Mouse (Mus musculus) effector memory CD4-positive, alpha-beta T cell, adult 5 months (primary cell): ENCODE measurements around the gene Sp7. TPM values are rescaled to one million over a fixed set of nuclear protein-coding genes. Genes with fewer than 3 reads are reported as not detected.

Experiments used
- polyA plus RNA-seq: library from polyadenylated mRNA; unstranded; fragments of 100-300 nt; shearing (Covaris generic); gene quantifications from one replicate; pipeline ENCODE4 v1.2.1, GENCODE M21; 2017

The Sp7 gene
- polyA plus RNA-seq, result not detected

GRCm38 (mm10) chr15:102366733-102367344, at the start of gene Sp7:
Gene Sp7 (minus strand): TSS chr15:102367182.

GRCm38 (mm10) chr15:102405489-102406195, 38.7 kb upstream of the Sp7 start, which contains the start of gene Sp1:
Gene Sp1 (plus strand): TSS chr15:102406143.

GRCm38 (mm10) chr15:102350138-102350941, 16.6 kb downstream of the Sp7 start, which contains the start of gene Aaas:
Gene Aaas (minus strand): TSS chr15:102350771.

GRCm38 (mm10) chr15:102331610-102332015, 35.4 kb downstream of the Sp7 start, which contains the start of gene Myg1:
Gene Myg1 (plus strand): TSS chr15:102331709.

GRCm38 (mm10) chr15:102326022-102326576, 40.9 kb downstream of the Sp7 start, which contains the start of gene Pfdn5:
Gene Pfdn5 (plus strand): TSS chr15:102326116.

Other genes starting within 250 kb of the Sp7 start
- gene Spryd3, start 230.9 kb downstream of the Sp7 start, polyA plus RNA-seq, result 42.3 TPM
- gene Igfbp6, start 222.8 kb downstream of the Sp7 start, polyA plus RNA-seq, result 0.56 TPM
- 6.2 TPM for gene Soat2, start 216.7 kb downstream of the Sp7 start, polyA plus RNA-seq
- gene Zfp740, start 163.9 kb downstream of the Sp7 start, polyA plus RNA-seq, result 93.1 TPM
- gene Csad, start 162.5 kb downstream of the Sp7 start, polyA plus RNA-seq, result 9.2 TPM
- 974 TPM for gene Itgb7, start 135.2 kb downstream of the Sp7 start, polyA plus RNA-seq
- 25.5 TPM for gene Rarg, start 109.7 kb downstream of the Sp7 start, polyA plus RNA-seq
- gene Gm9918, start 96.6 kb downstream of the Sp7 start, polyA plus RNA-seq, result not detected
- gene Mfsd5, start 87.7 kb downstream of the Sp7 start, polyA plus RNA-seq, result 36.3 TPM
- 0.50 TPM for gene Espl1, start 70.9 kb downstream of the Sp7 start, polyA plus RNA-seq
- gene Pfdn5, start 41.1 kb downstream of the Sp7 start, polyA plus RNA-seq, result 472 TPM
- 43.2 TPM for gene Myg1, start 35.5 kb downstream of the Sp7 start, polyA plus RNA-seq
- 37.0 TPM for gene Aaas, start 16.4 kb downstream of the Sp7 start, polyA plus RNA-seq
- gene Sp1, start 39.0 kb upstream of the Sp7 start, polyA plus RNA-seq, result 21.4 TPM
- 1.2 TPM for gene Amhr2, start 78.2 kb upstream of the Sp7 start, polyA plus RNA-seq
- 564 TPM for gene Prr13, start 91.8 kb upstream of the Sp7 start, polyA plus RNA-seq
- 94.6 TPM for gene Pcbp2, start 103.4 kb upstream of the Sp7 start, polyA plus RNA-seq
- not detected for gene Gm10337, start 136.5 kb upstream of the Sp7 start, polyA plus RNA-seq
- 7.1 TPM for gene Map3k12, start 149.9 kb upstream of the Sp7 start, polyA plus RNA-seq
- 61.1 TPM for gene Tarbp2, start 151.0 kb upstream of the Sp7 start, polyA plus RNA-seq
- gene Npff, start 157.8 kb upstream of the Sp7 start, polyA plus RNA-seq, result 5.1 TPM